Mouse (Mus musculus) forebrain, embryonic 14.5 days (tissue): ENCODE results near the gene Prpf38a. TPM values are rescaled to one million over a fixed set of nuclear protein-coding genes. Genes with fewer than 3 reads are reported as not detected.

Source experiments
- polyA plus RNA-seq: library from polyadenylated mRNA; unstranded; fragments of >200 nt; fragmentation: Nextera tagmentation; extraction: Ambion mirVana; gene quantifications from 2 replicates; pipeline ENCODE4 v1.2.1, GENCODE M21; 2014

Prpf38a gene
- polyA plus RNA-seq, 1 experiment from 2014 or later, result 97.5 TPM

Other genes with a start within 250 kb of the Prpf38a start
- gene Shisal2a, start 196.0 kb downstream of the Prpf38a start, polyA plus RNA-seq, result 2.7 and 3.6 TPM in 2 replicates
- gene Gpx7, start 172.4 kb downstream of the Prpf38a start, polyA plus RNA-seq, result 26.9 and 28.9 TPM in 2 replicates
- gene Tut4, start 119.9 kb downstream of the Prpf38a start, polyA plus RNA-seq, result 40.7 and 46.4 TPM in 2 replicates
- 3.3 and 3.4 TPM in 2 replicates for gene Orc1, start 87 bp upstream of the Prpf38a start, polyA plus RNA-seq
- 16.5 and 17.3 TPM in 2 replicates for gene Cc2d1b, start 40.6 kb upstream of the Prpf38a start, polyA plus RNA-seq
- gene 3110021N24Rik, start 140.3 kb upstream of the Prpf38a start, polyA plus RNA-seq, result 1.2 and 1.3 TPM in 2 replicates
- gene Zfyve9, start 201.5 kb upstream of the Prpf38a start, polyA plus RNA-seq, result 4.9 and 6.8 TPM in 2 replicates